Mouse (Mus musculus): ENCODE data around the gene Gm28551. TPM values are rescaled to one million over a fixed set of nuclear protein-coding genes. Genes with fewer than 3 reads are reported as not detected.

Gene Gm28551
- polyA plus RNA-seq, 1 experiment: not detected

- H3K4me1 ChIP-seq (ENCODE audit: control insufficient read depth): peaks cover 27% of the 10 kb centered on the region
Measured at GRCm38 (mm10) chr1:53296581-53297383, 55.7 kb downstream of the Gm28551 start, which contains the start of the genes Pms1, Ormdl1 and Gm28778. Gene Pms1, minus strand, starts transcription at chr1:53297018. Gene Ormdl1, plus strand, starts transcription at chr1:53297095. Gene Gm28778, plus strand, starts transcription at chr1:53297111.

GRCm38 (mm10) chr1:53291197-53291596 lies 61.3 kb downstream of the Gm28551 start:
- TF ChIP-seq TAL1 (IDR thresholded peaks at IDR 0.05; ENCODE audit: low read length) (no peak), GATA1 (IDR thresholded peaks at IDR 0.05; ENCODE audit: low read length) (no peak)
- Histone ChIP-seq H3K4me3 (replicated peaks) (no peak overlapping the region), H3K27me3 (ENCODE audit: control insufficient read depth) (no peaks in the 10 kb centered on the region)

More at GRCm38 (mm10) chr1:53296581-53297383, 55.7 kb downstream of the Gm28551 start, which contains the start of the genes Pms1, Ormdl1 and Gm28778:
- no peak for TF ChIP-seq GATA1 (IDR thresholded peaks at IDR 0.05; ENCODE audit: low read length)
- TF ChIP-seq TAL1 (IDR thresholded peaks at IDR 0.05; ENCODE audit: low read length): no peak
- Histone ChIP-seq H3K27me3 (ENCODE audit: control insufficient read depth) (no peaks in the 10 kb centered on the region), H3K9me3 (ENCODE audit: control insufficient read depth, low read length) (no peaks in the 10 kb centered on the region), H3K4me3 (replicated peaks) (peak within 1 kb of the TSS; percentile 90), H3K36me3 (ENCODE audit: control insufficient read depth) (peaks cover 47% of the 10 kb centered on the region)

More at GRCm38 (mm10) chr1:53291197-53291596, 61.3 kb downstream of the Gm28551 start:
- Histone ChIP-seq H3K36me3 (ENCODE audit: control insufficient read depth) (peaks cover 32% of the 10 kb centered on the region), H3K9me3 (ENCODE audit: control insufficient read depth, low read length) (peaks cover 4% of the 10 kb centered on the region; the same call in 1 of the 2 replicates), H3K4me1 (ENCODE audit: control insufficient read depth) (peaks cover 10% of the 10 kb centered on the region)

Other genes starting within 250 kb of the Gm28551 start
- gene 1700019A02Rik, start 165.0 kb downstream of the Gm28551 start, polyA plus RNA-seq (2012): not detected in 2 replicates
- gene Pms1, start 55.6 kb downstream of the Gm28551 start, polyA plus RNA-seq (2012): 0.18 TPM in 1 of 2 replicates, not detected in the other
- gene Ormdl1, start 55.6 kb downstream of the Gm28551 start, polyA plus RNA-seq (2012): 0.08 and 0.10 TPM in 2 replicates
- not detected in 2 replicates for gene Gm28778, start 55.6 kb downstream of the Gm28551 start, polyA plus RNA-seq (2012)
- 0.16 and 0.30 TPM in 2 replicates for gene Osgepl1, start 39.0 kb downstream of the Gm28551 start, polyA plus RNA-seq (2012)
- gene Asdurf, start within 50 bp of the Gm28551 start, polyA plus RNA-seq (2012): 1.4 TPM in 1 of 2 replicates, not detected in the other
- 1.4 and 1.8 TPM in 2 replicates for gene Asnsd1, start 85 bp upstream of the Gm28551 start, polyA plus RNA-seq (2012)

All from erythroblast, embryonic 14.5 days (primary cell).